Mouse (Mus musculus) gastrocnemius, postnatal 14 days (tissue): ENCODE measurements around the gene 1700020D05Rik. TPM values are rescaled to one million over a fixed set of nuclear protein-coding genes. Genes with fewer than 3 reads are reported as not detected.

ENCODE experiments used
- DNase-seq: peaks from one replicate; pipeline ENCODE4 v3.0.0; 2021; ENCODE audit warnings: mixed read lengths
- intact Hi-C: fragments of 180-260 bp; cut with DNase I; formaldehyde crosslinking; loops from one replicate; pipeline ENCODE4 v1.15.1; 2025; ENCODE audit warnings: low total_unique reads
- total RNA-seq, 2 experiments: library from RNA; stranded (reverse); gene quantifications; 2 replicates each; pipeline ENCODE4 v1.2.3; 2021

The 1700020D05Rik gene
- total RNA-seq, 2 experiments from 2014 or later, result 0.41 to 0.82 TPM

DNA sequence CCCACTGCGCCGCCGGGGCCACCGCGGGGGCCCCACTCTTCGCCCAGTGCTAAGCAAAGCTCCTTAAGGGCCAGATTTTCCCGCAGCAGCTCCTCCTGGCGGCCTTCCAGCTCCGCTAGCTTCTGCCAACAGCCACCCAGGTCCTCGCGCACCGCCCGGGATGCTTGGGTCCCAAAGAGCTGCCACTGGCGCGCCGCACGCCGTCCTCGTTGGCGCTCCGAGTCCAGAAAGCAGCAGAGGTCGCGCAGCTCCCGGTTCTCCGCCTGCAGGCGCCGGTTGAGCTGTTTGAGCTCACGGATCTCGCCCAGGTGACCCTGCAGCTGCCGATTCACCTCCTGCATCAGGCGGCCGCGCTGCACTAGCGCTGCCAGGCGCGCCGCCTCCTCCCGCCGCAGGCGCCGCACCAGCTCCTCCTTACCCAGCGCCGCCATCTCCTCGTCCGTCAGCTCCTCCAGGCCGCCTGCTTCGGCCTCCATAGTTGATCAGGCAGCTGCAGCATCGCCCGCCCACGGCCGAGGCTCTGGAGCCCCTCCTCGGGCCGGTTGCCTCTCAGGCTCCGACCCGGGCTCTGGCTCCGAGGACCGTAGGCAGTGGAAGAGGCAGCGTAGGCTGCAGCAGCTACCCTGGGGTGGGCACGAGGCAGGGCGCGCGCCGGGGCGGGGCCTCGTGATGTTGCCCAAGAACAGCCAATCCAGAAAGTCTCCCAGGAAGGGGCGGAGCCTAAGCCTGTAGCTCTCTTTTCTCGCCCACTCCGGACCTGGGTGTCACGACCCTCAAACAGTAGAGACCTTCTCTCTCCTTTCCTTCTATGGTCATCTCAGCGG is 46.5 kb downstream of the 1700020D05Rik start:
- DNase-seq, result peak; percentile 95
- intact Hi-C loops, result no loop called here

DNA sequence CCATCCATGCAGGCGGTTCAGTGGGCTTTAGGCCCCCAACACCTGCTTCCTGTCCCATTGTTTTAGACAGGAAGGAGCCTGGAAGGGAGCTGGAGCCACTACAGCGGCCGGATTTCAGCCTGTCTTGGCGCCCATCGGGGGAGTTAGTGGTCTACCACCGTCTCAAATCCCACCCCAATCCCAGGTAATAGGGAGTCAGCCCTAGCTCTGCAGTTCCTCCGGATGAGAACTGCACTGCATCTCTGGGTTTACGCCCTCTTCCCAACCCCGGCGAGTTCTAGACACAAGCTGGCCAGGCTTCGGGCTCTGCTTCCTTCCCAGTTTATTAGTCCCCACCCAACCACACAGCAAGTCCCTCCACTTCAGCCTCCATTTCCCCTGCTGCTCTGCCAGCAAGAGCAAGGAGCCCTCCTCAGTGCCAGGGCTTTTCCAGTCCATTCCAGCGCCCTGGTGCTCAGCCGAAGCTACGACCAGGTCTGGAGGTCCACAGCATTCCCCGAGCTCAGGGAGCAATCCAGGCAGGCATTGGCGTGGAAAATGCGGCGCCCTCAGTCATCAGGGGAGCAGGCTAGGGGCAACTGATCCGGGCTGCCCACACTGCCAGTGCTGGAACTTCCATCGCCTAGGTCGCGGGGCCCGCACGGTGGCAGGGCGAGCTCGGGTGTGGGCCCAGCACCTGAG is 47.2 kb downstream of the 1700020D05Rik start:
- no peak for DNase-seq
- intact Hi-C loops, result no loop called here

DNA sequence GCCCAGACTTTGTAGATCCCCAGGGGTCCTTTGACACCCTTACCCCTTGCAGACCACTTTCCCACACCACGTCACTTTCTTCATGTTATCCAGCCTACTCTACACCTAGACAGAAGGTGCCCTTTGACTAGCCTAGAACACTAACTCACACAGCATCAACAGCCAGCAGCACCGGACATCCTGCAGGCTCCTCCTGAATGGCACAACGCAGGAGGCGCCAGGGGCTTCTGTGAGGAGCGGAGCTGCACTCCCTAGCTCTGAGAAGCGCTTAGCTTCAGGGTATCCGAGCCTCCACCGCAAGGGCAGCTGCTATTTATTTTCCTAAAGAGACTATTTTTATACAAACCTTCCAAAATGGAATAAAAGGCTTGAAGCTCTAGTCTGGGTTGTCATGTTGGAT is 48.0 kb downstream of the 1700020D05Rik start:
- no peak for DNase-seq
- intact Hi-C loops, result no loop called here

GRCm38 (mm10) chr19:5455037-5455436 is 48.5 kb downstream of the 1700020D05Rik start:
- no peak for DNase-seq
- intact Hi-C loops, result no loop called here

Other genes with a start within 250 kb of the 1700020D05Rik start
- 1 to 10 TPM; 6.7 to 7.7 TPM for gene Pacs1, start 230.7 kb downstream of the 1700020D05Rik start, total RNA-seq
- gene Sf3b2, start 208.3 kb downstream of the 1700020D05Rik start, total RNA-seq, result 10 to 100 TPM; 72.1 to 72.6 TPM
- gene Gal3st3, start 205.5 kb downstream of the 1700020D05Rik start, total RNA-seq, result under 1 TPM in 1 of 2 experiments, not detected in 1; 0.16 TPM
- not detected for gene Catsper1, start 168.0 kb downstream of the 1700020D05Rik start, total RNA-seq
- gene Cst6, start 154.2 kb downstream of the 1700020D05Rik start, total RNA-seq, result 1 to 10 TPM; 7.1 to 7.4 TPM
- gene Eif1ad, start 137.0 kb downstream of the 1700020D05Rik start, total RNA-seq, result 10 to 100 TPM; 11.4 to 13.1 TPM
- 100 to 1,000 TPM; 123 to 126 TPM for gene Banf1, start 136.6 kb downstream of the 1700020D05Rik start, total RNA-seq
- 10 to 100 TPM; 28.0 to 39.0 TPM for gene Sart1, start 115.1 kb downstream of the 1700020D05Rik start, total RNA-seq
- gene Tsga10ip, start 101.3 kb downstream of the 1700020D05Rik start, total RNA-seq, result under 1 TPM; 0.58 to 0.70 TPM
- 100 to 1,000 TPM; 550 to 558 TPM for gene Drap1, start 78.8 kb downstream of the 1700020D05Rik start, total RNA-seq
- gene AI837181, start 78.6 kb downstream of the 1700020D05Rik start, total RNA-seq, result 10 to 100 TPM; 45.1 to 48.4 TPM
- not detected for gene Fosl1, start 56.2 kb downstream of the 1700020D05Rik start, total RNA-seq
- 1 to 10 TPM; 6.4 to 7.2 TPM for gene Ccdc85b, start 45.9 kb downstream of the 1700020D05Rik start, total RNA-seq
- 10 to 100 TPM; 42.0 to 44.8 TPM for gene Fibp, start 43.2 kb downstream of the 1700020D05Rik start, total RNA-seq
- not detected for gene Ctsw, start 35.3 kb downstream of the 1700020D05Rik start, total RNA-seq
- gene Efemp2, start 29.8 kb downstream of the 1700020D05Rik start, total RNA-seq, result 10 to 100 TPM; 14.8 to 21.3 TPM
- 10 to 100 TPM; 23.5 to 27.0 TPM for gene Mus81, start 15.4 kb downstream of the 1700020D05Rik start, total RNA-seq
- gene Cfl1, start 13.3 kb downstream of the 1700020D05Rik start, total RNA-seq, result 100 to 1,000 TPM; 172 to 240 TPM
- gene Snx32, start 6.8 kb upstream of the 1700020D05Rik start, total RNA-seq, result 1 to 10 TPM; 5.7 to 6.5 TPM
- not detected for gene Ovol1, start 56.9 kb upstream of the 1700020D05Rik start, total RNA-seq
- gene Ap5b1, start 64.2 kb upstream of the 1700020D05Rik start, total RNA-seq, result 1 to 10 TPM; 1.8 to 2.4 TPM
- gene Rnaseh2c, start 98.1 kb upstream of the 1700020D05Rik start, total RNA-seq, result 10 to 100 TPM; 39.1 to 46.1 TPM
- 10 to 100 TPM; 22.0 to 25.9 TPM for gene Kat5, start 106.5 kb upstream of the 1700020D05Rik start, total RNA-seq
- gene Rela, start 133.7 kb upstream of the 1700020D05Rik start, total RNA-seq, result 10 to 100 TPM; 17.1 to 21.9 TPM
- 10 to 100 TPM; 19.3 to 22.4 TPM for gene Sipa1, start 159.9 kb upstream of the 1700020D05Rik start, total RNA-seq
- 10 to 100 TPM; 16.7 TPM for gene Map3k11, start 185.0 kb upstream of the 1700020D05Rik start, total RNA-seq
- 10 to 100 TPM; 15.3 to 17.6 TPM for gene Pcnx3, start 185.1 kb upstream of the 1700020D05Rik start, total RNA-seq
- gene Kcnk7, start 200.6 kb upstream of the 1700020D05Rik start, total RNA-seq, result not detected
- 100 to 1,000 TPM; 246 to 269 TPM for gene Ehbp1l1, start 222.5 kb upstream of the 1700020D05Rik start, total RNA-seq
- 10 to 100 TPM; 29.6 to 32.9 TPM for gene Fam89b, start 225.9 kb upstream of the 1700020D05Rik start, total RNA-seq
- gene Ltbp3, start 237.1 kb upstream of the 1700020D05Rik start, total RNA-seq, result 10 to 100 TPM; 57.0 to 66.4 TPM